Mouse (Mus musculus): ENCODE data around the gene Exoc5. TPM values are rescaled to one million over a fixed set of nuclear protein-coding genes. Genes with fewer than 3 reads are reported as not detected.

Exoc5 gene
- polyA plus RNA-seq (2012; fragmentation: generic; extraction: Trizol) = 1 to 10 TPM in 1 of 2 experiments, under 1 TPM in 1; 0.50 to 2.2 TPM

GRCm38 (mm10) chr14:49066274-49066823 is at the start of gene Exoc5:
TSS of gene Exoc5 (minus strand) at chr14:49066653.

GRCm38 (mm10) chr14:49065529-49066273 is 752 bp downstream of the Exoc5 start, which contains the start of gene Ap5m1:
TSS of gene Ap5m1 (plus strand) at chr14:49066097.

Other genes starting within 250 kb of the Exoc5 start
- gene Ap5m1, start 556 bp downstream of the Exoc5 start, polyA plus RNA-seq (2012; fragmentation: generic; extraction: Trizol) = 1 to 10 TPM in 1 of 2 experiments, under 1 TPM in 1; 0.15 to 1.7 TPM
- 1 to 10 TPM; 3.0 to 3.4 TPM for gene Naa30, start 105.6 kb upstream of the Exoc5 start, polyA plus RNA-seq (2012; fragmentation: generic; extraction: Trizol)
- not detected for gene ccdc198, start 178.8 kb upstream of the Exoc5 start, polyA plus RNA-seq (2012; fragmentation: generic; extraction: Trizol)

All from C3H10T1/2 (cell line).